Mouse (Mus musculus): Measurements from ENCODE around the gene 4933425L06Rik.

DNA sequence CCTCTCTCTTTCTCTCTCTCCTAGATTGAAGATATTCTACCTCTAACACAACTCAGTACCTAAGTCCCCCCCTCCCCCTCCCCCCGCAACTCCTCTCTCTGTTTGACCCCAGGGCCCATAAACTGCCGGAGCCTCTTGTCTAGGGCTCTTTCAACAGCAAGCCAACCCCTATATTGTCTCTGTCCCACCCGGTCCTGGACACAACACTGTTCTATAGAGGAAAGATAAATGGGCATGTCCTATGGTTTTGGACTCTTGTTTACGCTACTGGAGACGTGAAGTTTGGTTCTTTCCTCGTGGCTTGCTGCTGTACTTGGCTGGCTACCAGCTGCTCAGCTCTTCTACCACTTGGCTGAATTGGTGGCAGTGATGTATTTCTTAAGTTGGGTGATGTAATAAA lies 83.5 kb downstream of the 4933425L06Rik start:
- TF ChIP-seq GATA1 (IDR thresholded peaks at IDR 0.05; ENCODE audit: borderline replicate concordance, low read length) (no peak), CTCF (IDR thresholded peaks at IDR 0.05; ENCODE audit: low read depth, low read length) (no peak), POLR2AphosphoS5 (IDR thresholded peaks at IDR 0.05; ENCODE audit: insufficient replicate concordance, low read depth, low read length) (no peak)
